Mouse (Mus musculus) forebrain, embryonic 13.5 days (tissue): Measurements from ENCODE around the gene Mgam. TPM values are rescaled to one million over a fixed set of nuclear protein-coding genes. Genes with fewer than 3 reads are reported as not detected.
"Not testable (repeated sequence)": the region's sequence is repeated elsewhere in the genome, so short reads cannot be mapped to it uniquely, and the experiment has no call there.

Experiments used
- ATAC-seq: fragments of 200-750 bp; cut with Nextera tagmentation; 2 replicates; pipeline ENCODE4 v1.8.0; 2017
- H3K27ac ChIP-seq: fragments of 300-500 bp; sonication (generic); 2 replicates; pipeline ENCODE4 v1.5.1; 2015; ENCODE audit warnings: inconsistent platforms, mild to moderate bottlenecking, moderate library complexity
- H3K27me3 ChIP-seq: fragments of 300-500 bp; sonication (generic); 2 replicates; pipeline ENCODE4 v1.6.1; 2015; ENCODE audit warnings: mild to moderate bottlenecking, inconsistent platforms
- H3K36me3 ChIP-seq: fragments of 300-500 bp; sonication (generic); 2 replicates; pipeline ENCODE4 v1.6.1; 2015; ENCODE audit warnings: mild to moderate bottlenecking, inconsistent platforms; ENCODE audit not compliant: poor library complexity, severe bottlenecking
- H3K4me1 ChIP-seq: fragments of 300-500 bp; sonication (generic); 2 replicates; pipeline ENCODE4 v1.6.1; 2015; ENCODE audit warnings: inconsistent platforms
- H3K4me2 ChIP-seq: fragments of 300-500 bp; sonication (generic); 2 replicates; pipeline ENCODE4 v1.6.1; 2015; ENCODE audit warnings: inconsistent platforms, mild to moderate bottlenecking, moderate library complexity
- H3K4me3 ChIP-seq: fragments of 300-500 bp; sonication (generic); 2 replicates; pipeline ENCODE4 v1.5.1; 2015; ENCODE audit warnings: mild to moderate bottlenecking, inconsistent platforms
- H3K9ac ChIP-seq: fragments of 300-500 bp; sonication (generic); 2 replicates; pipeline ENCODE4 v1.6.1; 2015; ENCODE audit warnings: mild to moderate bottlenecking, inconsistent platforms
- H3K9me3 ChIP-seq: fragments of 300-500 bp; sonication (generic); replicated peaks from 2 replicates; pipeline ENCODE4 v1.6.1; 2016; ENCODE audit warnings: inconsistent platforms
- WGBS: fragments of 180-500 bp; shearing (Covaris S2); methylation state at CpG from one replicate; pipeline ENCODE4 v1.1.7; 2015; 5-methylcytosine and 5-hydroxymethylcytosine counted together
- polyA plus RNA-seq: library from polyadenylated mRNA; unstranded; fragments of >200 nt; fragmentation: Nextera tagmentation; extraction: Ambion mirVana; gene quantifications from 2 replicates; pipeline ENCODE4 v1.2.1, GENCODE M21; 2015

Mgam gene
- polyA plus RNA-seq, 1 experiment from 2014 or later: 0.06 TPM

DNA sequence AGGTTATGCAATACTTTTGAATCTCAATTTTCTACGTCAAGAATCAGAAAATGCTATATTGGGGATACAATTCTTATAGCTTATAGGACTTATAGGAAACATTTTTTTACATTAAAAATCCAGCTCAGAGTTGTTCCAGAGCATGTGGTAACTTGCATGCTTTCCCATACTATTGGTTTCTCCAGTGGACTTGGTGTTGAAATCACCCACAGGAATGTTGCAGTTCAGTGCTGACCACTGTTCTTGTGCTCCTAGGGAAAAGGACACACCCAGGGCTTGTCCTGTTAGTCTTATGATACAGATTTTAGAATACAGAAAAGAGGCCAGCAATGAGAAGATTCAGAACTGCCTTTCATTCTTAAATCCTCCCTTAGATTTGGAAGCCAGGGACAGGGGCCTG, 127.3 kb downstream of the Mgam start:
- Histone ChIP-seq H3K4me1 (no peaks in the 10 kb centered on the region), H3K9me3 (no peaks in the 10 kb centered on the region), H3K27ac (no peak overlapping the region), H3K4me3 (no peak overlapping the region), H3K27me3 (no peaks in the 10 kb centered on the region), H3K36me3 (no peaks in the 10 kb centered on the region), H3K9ac (no peak overlapping the region), H3K4me2 (no peak overlapping the region)
- ATAC-seq: no peak
- 91% methylated on average over 1 of the region's 1 CpGs for WGBS

DNA sequence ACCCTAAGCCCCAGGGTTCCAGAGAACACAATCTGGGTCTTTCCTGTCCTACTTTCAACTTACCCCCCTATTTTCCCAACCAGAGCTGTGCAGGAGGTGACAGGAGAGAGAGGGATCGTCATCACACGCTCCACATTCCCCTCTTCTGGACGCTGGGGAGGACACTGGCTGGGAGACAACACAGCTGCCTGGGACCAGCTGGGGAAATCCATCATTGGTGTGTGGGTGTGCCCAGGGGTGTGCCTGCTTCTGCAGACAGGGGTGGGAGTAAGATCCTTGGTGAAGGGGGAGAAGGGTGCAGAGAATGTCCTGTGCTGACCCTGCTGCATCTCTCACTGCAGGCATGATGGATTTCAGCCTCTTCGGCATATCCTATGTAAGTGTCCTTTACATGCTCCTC, 128.7 kb downstream of the Mgam start:
- H3K27me3 ChIP-seq, ATAC-seq, H3K4me1 ChIP-seq, H3K27ac ChIP-seq, H3K36me3 ChIP-seq, H3K9ac ChIP-seq, H3K4me2 ChIP-seq, H3K4me3 ChIP-seq, H3K9me3 ChIP-seq: not testable (repeated sequence)
- 82% methylated on average over 4 of the region's 4 CpGs for WGBS

DNA sequence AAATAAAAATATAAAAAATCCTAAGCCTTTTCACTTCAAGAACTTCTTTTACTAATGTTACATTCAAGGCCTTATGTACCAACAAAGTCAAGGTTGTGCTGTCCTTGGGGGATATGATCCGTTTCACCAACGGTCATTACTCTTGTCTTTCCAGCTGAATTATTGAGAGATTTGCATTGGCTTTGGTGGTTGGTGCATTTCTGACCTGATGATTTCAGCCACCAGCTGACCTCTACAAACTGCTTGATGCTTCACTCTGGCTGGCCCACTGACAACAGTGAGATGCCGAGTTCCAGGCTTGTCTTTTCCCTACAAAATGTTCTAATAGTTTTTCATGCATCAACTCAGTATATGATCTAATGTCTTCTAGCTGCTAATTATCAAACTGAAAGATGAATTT, 146.0 kb downstream of the Mgam start:
- no peak for ATAC-seq
- no peak overlapping the region for H3K4me2 ChIP-seq
- H3K9me3 ChIP-seq: no peaks in the 10 kb centered on the region
- H3K9ac ChIP-seq: no peak overlapping the region
- H3K4me1 ChIP-seq: no peaks in the 10 kb centered on the region
- no peak overlapping the region for H3K27ac ChIP-seq
- H3K27me3 ChIP-seq: no peaks in the 10 kb centered on the region
- H3K4me3 ChIP-seq: no peak overlapping the region
- H3K36me3 ChIP-seq: no peaks in the 10 kb centered on the region
- 84% methylated on average over 3 of the region's 3 CpGs for WGBS

DNA sequence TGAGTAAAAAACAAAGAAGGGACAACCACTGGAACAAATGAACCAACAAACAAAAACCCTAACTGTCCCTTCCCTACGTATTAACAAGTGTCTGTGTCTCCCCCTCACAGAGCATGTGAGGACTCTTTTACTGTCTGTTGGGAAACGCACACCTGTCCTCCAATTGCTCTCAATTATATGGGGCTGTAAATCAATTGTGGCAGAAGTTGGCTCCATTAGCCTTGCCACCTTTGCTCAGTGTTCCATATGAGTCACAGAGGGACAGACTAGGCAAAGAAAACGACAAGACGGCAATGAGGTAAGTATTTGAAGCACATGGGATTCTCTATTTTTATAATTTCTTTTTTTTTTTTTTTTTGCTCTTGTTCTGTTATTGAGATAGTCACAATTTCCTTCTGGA, 149.8 kb downstream of the Mgam start:
- 88% methylated on average over 4 of the region's 4 CpGs for whole genome bisulfite sequencing
- H3K27me3 ChIP-seq: no peaks in the 10 kb centered on the region

DNA sequence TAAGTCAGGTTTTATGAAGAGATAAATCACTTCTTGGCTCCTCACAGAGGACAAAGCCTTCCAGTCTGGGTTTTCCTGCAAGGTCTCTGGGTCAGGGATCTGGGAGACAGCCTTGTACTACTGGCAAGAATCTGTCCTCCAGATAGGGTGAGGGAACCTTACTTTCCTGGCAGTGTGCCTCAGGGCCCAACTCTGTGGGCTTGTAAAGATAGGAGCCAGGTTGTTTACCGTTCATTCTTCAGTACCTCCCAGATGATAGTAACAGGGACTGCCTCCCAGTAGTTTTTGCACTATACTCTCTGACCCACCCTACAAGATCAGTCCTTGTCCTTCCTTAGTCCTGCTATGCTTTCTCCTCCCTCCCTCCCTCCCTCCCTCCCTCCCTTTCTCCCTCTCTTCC, 155.0 kb downstream of the Mgam start:
- no peak for ATAC-seq
- H3K36me3 ChIP-seq: no peaks in the 10 kb centered on the region
- H3K27me3 ChIP-seq: no peaks in the 10 kb centered on the region
- H3K27ac ChIP-seq: no peak overlapping the region
- 88% methylated on average over 1 of the region's 1 CpGs for WGBS
- H3K9me3 ChIP-seq: no peaks in the 10 kb centered on the region
- H3K9ac ChIP-seq: no peak overlapping the region
- no peaks in the 10 kb centered on the region for H3K4me1 ChIP-seq
- H3K4me2 ChIP-seq: no peak overlapping the region
- no peak overlapping the region for H3K4me3 ChIP-seq

More for the DNA sequence above, 149.8 kb downstream of the Mgam start:
- no peaks in the 10 kb centered on the region for H3K36me3 ChIP-seq
- no peak overlapping the region for H3K4me3 ChIP-seq
- no peak overlapping the region for H3K4me2 ChIP-seq
- no peaks in the 10 kb centered on the region for H3K9me3 ChIP-seq
- no peak for ATAC-seq
- no peak overlapping the region for H3K27ac ChIP-seq
- no peaks in the 10 kb centered on the region for H3K4me1 ChIP-seq
- no peak overlapping the region for H3K9ac ChIP-seq

DNA sequence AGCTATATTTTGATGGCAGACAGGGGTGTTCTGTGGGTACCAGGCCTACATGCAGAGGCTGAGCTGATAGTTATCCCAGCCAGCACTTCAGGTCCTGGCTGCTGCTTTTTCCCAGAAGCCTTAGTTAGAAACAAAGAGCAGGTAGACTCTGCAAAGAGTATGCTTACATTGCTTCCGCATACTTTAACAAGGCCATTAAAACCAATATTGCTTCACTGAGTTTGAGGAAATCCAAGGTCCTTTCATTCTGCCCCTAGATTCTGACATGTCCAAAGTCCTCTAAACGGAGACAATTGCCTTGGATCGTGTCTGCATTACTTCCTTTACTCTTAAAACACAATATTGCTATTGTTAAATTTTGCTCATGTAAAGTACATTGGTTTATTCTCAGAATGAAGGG, 155.7 kb downstream of the Mgam start:
- H3K4me2 ChIP-seq: no peak overlapping the region
- no peaks in the 10 kb centered on the region for H3K27me3 ChIP-seq
- H3K4me3 ChIP-seq: no peak overlapping the region
- no peaks in the 10 kb centered on the region for H3K9me3 ChIP-seq
- WGBS: 88% methylated on average over 3 of the region's 3 CpGs
- H3K4me1 ChIP-seq: no peaks in the 10 kb centered on the region
- no peak for ATAC-seq
- no peak overlapping the region for H3K27ac ChIP-seq
- H3K36me3 ChIP-seq: no peaks in the 10 kb centered on the region
- no peak overlapping the region for H3K9ac ChIP-seq

DNA sequence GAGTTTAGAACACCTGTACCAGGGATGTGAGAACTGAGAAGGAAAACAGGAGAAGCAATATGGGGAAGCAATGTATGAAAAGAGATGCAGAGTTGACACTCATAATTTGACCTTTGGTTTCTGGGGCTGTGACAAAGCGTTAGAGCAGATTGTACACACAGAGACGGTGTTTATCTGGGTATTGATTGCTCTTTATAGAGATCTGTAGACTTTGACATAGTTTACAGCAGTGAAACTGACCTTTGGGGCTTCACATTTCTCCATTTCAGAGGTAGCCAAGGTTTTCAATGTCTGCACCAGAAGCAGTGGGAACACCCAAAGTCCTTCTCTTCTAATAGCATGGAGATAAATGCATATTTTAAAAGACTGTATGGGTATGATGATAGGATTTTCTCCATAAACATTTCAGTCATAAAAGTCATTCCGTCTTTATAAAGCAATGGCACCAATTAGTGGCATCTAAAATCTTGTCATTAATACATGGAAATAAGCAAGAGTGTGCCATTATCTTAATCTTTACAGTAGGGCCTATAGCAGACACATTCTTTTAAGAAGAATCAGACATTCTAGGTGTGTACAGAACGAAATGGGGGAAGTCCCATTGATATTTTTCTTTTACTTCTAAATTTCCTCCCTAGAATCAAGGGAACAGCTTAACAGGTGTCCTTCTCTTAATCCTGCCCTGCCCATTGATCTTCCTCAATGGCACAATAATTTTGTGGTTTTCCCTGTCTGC, 166.6 kb downstream of the Mgam start:
- Histone ChIP-seq H3K9ac (no peak overlapping the region), H3K27ac (no peak overlapping the region), H3K36me3 (no peaks in the 10 kb centered on the region), H3K4me1 (no peaks in the 10 kb centered on the region), H3K4me3 (no peak overlapping the region), H3K9me3 (no peaks in the 10 kb centered on the region), H3K4me2 (no peak overlapping the region), H3K27me3 (no peaks in the 10 kb centered on the region)
- ATAC-seq: no peak
- WGBS: 79% methylated on average over 4 of the region's 4 CpGs

DNA sequence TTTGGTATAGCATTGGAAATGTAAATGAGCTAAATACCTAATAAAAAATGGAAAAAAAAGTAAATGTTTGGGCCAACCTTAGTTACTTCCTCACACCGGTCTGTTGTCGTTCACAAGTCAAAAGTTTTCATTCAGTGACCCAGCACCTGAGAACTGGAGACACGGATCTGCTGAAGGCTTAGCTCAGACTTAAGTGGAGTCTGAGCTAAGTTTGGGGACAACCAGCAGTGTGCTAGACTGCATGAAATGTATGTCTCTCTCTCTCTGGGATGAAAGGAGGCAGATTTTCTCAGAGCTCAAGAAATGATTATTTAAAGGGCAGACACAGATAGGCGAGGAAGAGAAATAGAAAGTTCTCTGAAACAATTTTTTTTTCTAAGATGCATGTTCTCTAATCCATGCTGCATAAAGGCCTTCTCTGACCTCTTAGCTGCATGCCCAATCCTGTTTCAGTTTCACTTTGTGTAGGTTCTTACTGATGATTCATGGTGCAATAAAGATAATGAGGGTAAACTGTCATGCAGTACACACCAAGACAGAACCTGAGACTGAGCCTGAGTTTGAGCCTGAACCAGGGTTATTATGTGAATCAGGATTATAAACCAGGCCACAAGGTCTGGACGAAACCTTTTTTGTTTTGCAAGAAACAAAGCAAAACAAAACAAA, 189.7 kb downstream of the Mgam start:
- H3K4me3 ChIP-seq: no peak overlapping the region
- no peaks in the 10 kb centered on the region for H3K36me3 ChIP-seq
- WGBS: 89% methylated on average over 5 of the region's 5 CpGs
- H3K27me3 ChIP-seq: no peaks in the 10 kb centered on the region
- H3K4me2 ChIP-seq: no peak overlapping the region
- no peaks in the 10 kb centered on the region for H3K4me1 ChIP-seq
- H3K9ac ChIP-seq: no peak overlapping the region
- no peak for ATAC-seq
- H3K27ac ChIP-seq: no peak overlapping the region
- H3K9me3 ChIP-seq: no peaks in the 10 kb centered on the region

Other genes with a start within 250 kb of the Mgam start
- gene E330009J07Rik, start 192.7 kb upstream of the Mgam start, polyA plus RNA-seq: 32.1 and 39.5 TPM in 2 replicates
- 0.08 and 0.10 TPM in 2 replicates for gene Wee2, start 189.7 kb upstream of the Mgam start, polyA plus RNA-seq
- 184 and 193 TPM in 2 replicates for gene Ssbp1, start 157.5 kb upstream of the Mgam start, polyA plus RNA-seq
- gene Tas2r137, start 137.6 kb upstream of the Mgam start, polyA plus RNA-seq: 0.21 TPM in 1 of 2 replicates, not detected in the other
- gene Tas2r108, start 135.3 kb upstream of the Mgam start, polyA plus RNA-seq: 0.22 TPM in 1 of 2 replicates, not detected in the other
- gene Prss37, start 109.3 kb upstream of the Mgam start, polyA plus RNA-seq: not detected in 2 replicates
- 0.22 and 0.25 TPM in 2 replicates for gene Olfr461, start 73.8 kb upstream of the Mgam start, polyA plus RNA-seq
- gene Olfr460, start 59.3 kb upstream of the Mgam start, polyA plus RNA-seq: not detected in 2 replicates
- gene Clec5a, start 43.0 kb upstream of the Mgam start, polyA plus RNA-seq: 0.40 and 0.41 TPM in 2 replicates
- gene Tas2r138, start 15.5 kb upstream of the Mgam start, polyA plus RNA-seq: not detected in 2 replicates